Mouse (Mus musculus) liver, embryonic 14.5 days (tissue): ENCODE measurements at regions not wholly inside any gene's neighbourhood (a gene's known extent, or its start where the extent isn't known, plus 50 kb on each side); places are given as distances from the start of the nearest gene placed in this dataset.

Experiments used
- CTCF ChIP-seq: IDR thresholded peaks from 2 replicates; pipeline ENCODE4 v1.5.1; 2016; ENCODE audit warnings: antibody characterized with exemption, low read depth, control low read depth
- EP300 ChIP-seq: IDR thresholded peaks from 2 replicates; pipeline ENCODE4 v1.6.1; 2016; ENCODE audit warnings: antibody characterized with exemption, low read depth

DNA sequence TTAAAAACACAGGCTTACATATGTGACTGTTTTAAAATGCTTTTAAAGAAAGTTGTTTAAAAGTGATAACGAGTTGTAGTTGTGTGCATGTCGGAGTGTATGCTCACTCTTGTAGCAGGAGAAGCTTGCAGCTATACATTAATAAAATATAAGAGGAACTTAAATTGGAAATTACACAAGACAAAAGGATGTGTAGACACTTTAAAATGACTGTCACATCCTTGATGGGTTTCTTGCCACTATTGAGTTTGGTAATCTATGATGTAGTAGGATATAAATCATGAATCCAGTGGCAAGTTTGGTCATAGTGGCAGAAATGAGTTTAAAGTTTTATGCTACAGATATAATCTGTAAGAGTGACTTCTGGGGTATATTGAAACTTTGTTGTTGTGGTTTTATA, 504.3 kb downstream of the Plcl1 start:
- TF ChIP-seq CTCF (no peak), EP300 (no peak)
